Mouse (Mus musculus) hindbrain, embryonic 16.5 days (tissue): ENCODE measurements around the gene Atic. TPM values are rescaled to one million over a fixed set of nuclear protein-coding genes. Genes with fewer than 3 reads are reported as not detected.
A peak's percentile ranks its signal among the peaks of the same experiment; 100 is the strongest.

ENCODE experiments used
- ATAC-seq: fragments of 200-750 bp; cut with Nextera tagmentation; 2 replicates; pipeline ENCODE4 v1.8.0; 2017; ENCODE audit warnings: moderate TSS enrichment, moderate library complexity
- H3K27ac ChIP-seq: fragments of 300-500 bp; sonication (generic); 2 replicates; pipeline ENCODE4 v1.5.1; 2014; ENCODE audit warnings: low read depth, mild to moderate bottlenecking, control low read depth, low read length, moderate library complexity
- H3K27me3 ChIP-seq: fragments of 300-500 bp; sonication (generic); replicated peaks from 2 replicates; pipeline ENCODE4 v1.6.1; 2014; ENCODE audit warnings: low read length; ENCODE audit not compliant: control insufficient read depth, insufficient read depth
- H3K36me3 ChIP-seq: fragments of 300-500 bp; sonication (generic); 2 replicates; pipeline ENCODE4 v1.6.1; 2014; ENCODE audit warnings: mild to moderate bottlenecking, low read length, moderate library complexity, mixed read lengths; ENCODE audit not compliant: control insufficient read depth, insufficient read depth
- H3K4me1 ChIP-seq: fragments of 300-500 bp; sonication (generic); 2 replicates; pipeline ENCODE4 v1.6.1; 2014; ENCODE audit warnings: low read depth, low read length; ENCODE audit not compliant: control insufficient read depth, insufficient read depth
- H3K4me2 ChIP-seq: fragments of 300-500 bp; sonication (generic); 2 replicates; pipeline ENCODE4 v1.6.1; 2014; ENCODE audit warnings: mild to moderate bottlenecking, low read length, control low read depth, moderate library complexity
- H3K4me3 ChIP-seq: fragments of 300-500 bp; sonication (generic); 2 replicates; pipeline ENCODE4 v1.5.1; 2014; ENCODE audit warnings: mild to moderate bottlenecking, low read length, control low read depth, moderate library complexity
- H3K9ac ChIP-seq: fragments of 300-500 bp; sonication (generic); 2 replicates; pipeline ENCODE4 v1.6.1; 2014; ENCODE audit warnings: low read depth, mild to moderate bottlenecking, control low read depth, low read length, moderate library complexity
- H3K9me3 ChIP-seq: fragments of 300-500 bp; sonication (generic); 2 replicates; pipeline ENCODE4 v1.6.1; 2014; ENCODE audit warnings: mild to moderate bottlenecking, low read length, moderate library complexity; ENCODE audit not compliant: control insufficient read depth
- WGBS: fragments of 180-500 bp; shearing (Covaris S2); extraction: QIAGEN DNeasy Blood & Tissue Kit; methylation state at CpG from one replicate; pipeline ENCODE4 v1.1.7; 2014; 5-methylcytosine and 5-hydroxymethylcytosine counted together
- polyA plus RNA-seq: library from polyadenylated mRNA; unstranded; fragments of >200 nt; fragmentation: Nextera tagmentation; extraction: Ambion mirVana; gene quantifications from 2 replicates; pipeline ENCODE4 v1.2.1, GENCODE M21; 2015

Gene Atic
- polyA plus RNA-seq, 1 experiment from 2014 or later, result 38.3 TPM

DNA sequence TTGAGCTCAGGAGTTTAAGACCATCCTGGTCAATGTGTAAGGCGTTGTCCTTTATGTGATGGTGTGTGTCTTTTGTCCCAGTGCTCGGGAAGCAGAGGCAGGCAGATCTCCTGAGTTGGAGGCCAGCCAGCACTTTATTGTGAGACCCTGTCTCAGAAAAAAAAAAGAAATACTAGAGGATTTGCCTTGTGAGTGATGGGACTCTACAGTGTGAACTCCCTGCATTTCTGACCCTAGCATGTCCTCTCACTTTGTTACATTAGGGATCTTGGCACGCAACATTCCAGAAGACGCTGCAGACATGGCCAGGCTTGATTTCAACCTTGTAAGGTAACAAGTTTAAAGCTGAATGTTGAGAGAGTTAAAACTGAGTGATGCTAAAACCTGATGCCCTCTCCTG, 3.7 kb downstream of the Atic start:
- 0 out of 2 replicates have a peak, but pooled peaks cover 3% of the 10 kb centered on the region for H3K9me3 ChIP-seq

DNA sequence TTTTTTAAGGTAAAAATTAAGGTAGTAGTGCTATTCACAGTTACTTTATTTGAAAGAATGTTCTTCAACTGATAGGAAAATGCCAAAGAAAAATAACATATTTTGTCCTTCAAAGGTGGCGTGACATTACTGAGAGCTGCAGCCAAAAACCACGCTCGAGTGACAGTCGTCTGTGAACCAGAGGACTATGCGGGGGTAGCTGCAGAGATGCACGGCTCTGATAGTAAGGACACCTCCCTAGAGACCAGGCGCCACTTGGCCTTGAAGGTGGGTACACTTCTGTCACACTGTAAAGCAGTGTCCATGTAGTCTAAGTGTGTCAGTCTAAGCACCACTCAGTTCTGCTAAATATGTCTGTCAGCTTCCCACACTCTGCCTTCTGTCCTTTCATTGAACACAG, 7.3 kb downstream of the Atic start:
- no peak for ATAC-seq
- WGBS, result 95% methylated on average over 7 of the region's 7 CpGs
- no peak overlapping the region for H3K4me2 ChIP-seq
- H3K27ac ChIP-seq, result no peak overlapping the region
- H3K9me3 ChIP-seq, result 0 out of 2 replicates have a peak, but pooled peaks cover 3% of the 10 kb centered on the region
- no peak overlapping the region for H3K9ac ChIP-seq
- peaks cover 42% of the 10 kb centered on the region for H3K36me3 ChIP-seq
- no peak overlapping the region for H3K4me3 ChIP-seq
- no peaks in the 10 kb centered on the region for H3K27me3 ChIP-seq
- H3K4me1 ChIP-seq, result no peaks in the 10 kb centered on the region

More for the DNA sequence above, 3.7 kb downstream of the Atic start:
- no peak overlapping the region for H3K4me2 ChIP-seq
- no peak overlapping the region for H3K4me3 ChIP-seq
- H3K4me1 ChIP-seq, result peaks cover 9% of the 10 kb centered on the region
- no peak overlapping the region for H3K9ac ChIP-seq
- H3K27me3 ChIP-seq, result no peaks in the 10 kb centered on the region
- 98% methylated on average over 4 of the region's 4 CpGs for WGBS
- H3K36me3 ChIP-seq, result peaks cover 31% of the 10 kb centered on the region
- ATAC-seq, result no peak
- no peak overlapping the region for H3K27ac ChIP-seq

DNA sequence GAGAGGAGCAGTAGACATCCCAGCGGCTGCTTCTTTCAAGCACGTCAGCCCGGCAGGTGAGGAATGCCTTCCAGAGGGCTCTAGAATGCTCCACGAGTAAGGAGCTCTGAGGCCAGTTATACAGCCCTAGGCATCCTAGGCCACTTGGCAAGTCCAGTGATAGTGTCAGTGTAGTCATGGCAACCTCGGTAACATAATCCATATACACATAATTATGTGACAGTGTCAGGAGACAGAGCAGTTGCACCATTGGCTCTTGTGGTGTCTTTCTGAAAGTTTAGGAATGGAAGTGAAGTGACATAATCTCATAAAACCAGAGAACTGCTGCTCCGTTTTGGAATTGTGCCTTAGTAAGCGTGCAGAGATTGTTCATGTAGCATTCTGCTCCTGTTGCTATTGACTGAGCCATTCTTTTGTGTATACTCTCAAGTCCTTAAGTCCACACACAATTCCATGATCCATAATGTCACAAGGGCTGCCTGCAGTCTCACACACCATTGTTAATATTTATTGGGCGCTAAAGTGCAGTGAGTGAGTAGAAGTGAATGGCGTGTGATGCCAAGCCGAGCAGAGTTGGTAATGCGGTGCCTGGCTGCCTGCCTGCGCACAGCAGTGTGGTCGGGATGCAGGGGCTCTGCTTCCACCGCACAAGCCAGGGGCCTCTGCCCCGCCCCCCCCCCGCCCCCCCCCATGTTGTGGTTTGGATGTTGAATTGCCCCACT, 11.1 kb downstream of the Atic start:
- no peaks in the 10 kb centered on the region for H3K27me3 ChIP-seq
- peak; percentile 68; the same call in 1 of the 2 replicates for ATAC-seq
- 71% methylated on average over 16 of the region's 16 CpGs for WGBS
- H3K9ac ChIP-seq, result no peak overlapping the region
- no peaks in the 10 kb centered on the region for H3K9me3 ChIP-seq
- H3K4me2 ChIP-seq, result no peak overlapping the region
- H3K36me3 ChIP-seq, result peaks cover 45% of the 10 kb centered on the region
- no peaks in the 10 kb centered on the region for H3K4me1 ChIP-seq
- no peak overlapping the region for H3K4me3 ChIP-seq
- no peak overlapping the region for H3K27ac ChIP-seq

DNA sequence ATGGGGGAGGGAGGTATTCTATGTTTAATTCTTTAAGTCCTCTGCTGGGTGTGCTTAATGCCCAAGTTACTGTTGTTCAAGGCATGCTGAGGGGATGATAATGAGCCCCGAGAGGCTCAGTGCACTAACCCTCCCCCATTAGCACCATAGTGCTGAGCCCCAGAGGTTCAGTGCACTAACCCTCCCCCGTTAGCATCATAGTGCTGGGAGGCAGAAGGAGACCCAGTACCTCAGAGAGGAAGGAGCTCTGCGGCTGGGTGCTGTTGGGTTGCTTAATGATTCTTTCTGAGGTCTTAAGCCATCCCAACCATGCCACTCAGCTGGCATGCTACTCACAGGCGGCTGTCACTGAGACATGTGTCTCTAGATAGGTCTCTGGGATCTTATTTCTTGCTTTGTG, 13.2 kb downstream of the Atic start:
- H3K4me2 ChIP-seq, result no peak overlapping the region
- 90% methylated on average over 4 of the region's 4 CpGs for WGBS

DNA sequence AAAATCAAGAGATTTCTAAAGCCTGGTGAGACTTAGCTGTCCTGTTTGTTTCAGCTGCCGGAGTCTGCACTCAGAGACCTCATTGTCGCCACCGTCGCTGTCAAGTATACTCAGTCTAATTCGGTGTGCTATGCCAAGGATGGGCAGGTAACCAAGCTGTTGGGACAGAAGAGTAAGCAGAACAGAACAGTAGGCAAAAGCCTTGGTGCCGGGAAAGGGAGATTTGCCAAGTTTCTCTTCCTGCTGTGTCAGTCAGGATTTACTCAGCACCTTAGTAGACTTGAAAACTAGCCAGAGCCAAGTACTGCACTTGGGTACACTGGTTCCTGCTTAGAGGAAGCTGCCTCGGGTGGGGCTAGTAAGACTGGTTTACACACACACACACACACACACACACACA, 19.0 kb downstream of the Atic start:
- Histone ChIP-seq H3K27me3 (no peaks in the 10 kb centered on the region), H3K4me2 (no peak overlapping the region), H3K9me3 (no peaks in the 10 kb centered on the region), H3K4me1 (no peaks in the 10 kb centered on the region), H3K27ac (no peak overlapping the region), H3K9ac (no peak overlapping the region), H3K4me3 (no peak overlapping the region), H3K36me3 (peaks cover 57% of the 10 kb centered on the region)
- WGBS, result 83% methylated on average over 7 of the region's 7 CpGs
- no peak for ATAC-seq

More for the DNA sequence above, 13.2 kb downstream of the Atic start:
- no peaks in the 10 kb centered on the region for H3K9me3 ChIP-seq
- H3K4me1 ChIP-seq, result no peaks in the 10 kb centered on the region
- no peak overlapping the region for H3K27ac ChIP-seq
- peaks cover 44% of the 10 kb centered on the region for H3K36me3 ChIP-seq
- no peak overlapping the region for H3K9ac ChIP-seq
- no peak overlapping the region for H3K4me3 ChIP-seq
- no peaks in the 10 kb centered on the region for H3K27me3 ChIP-seq
- no peak for ATAC-seq

DNA sequence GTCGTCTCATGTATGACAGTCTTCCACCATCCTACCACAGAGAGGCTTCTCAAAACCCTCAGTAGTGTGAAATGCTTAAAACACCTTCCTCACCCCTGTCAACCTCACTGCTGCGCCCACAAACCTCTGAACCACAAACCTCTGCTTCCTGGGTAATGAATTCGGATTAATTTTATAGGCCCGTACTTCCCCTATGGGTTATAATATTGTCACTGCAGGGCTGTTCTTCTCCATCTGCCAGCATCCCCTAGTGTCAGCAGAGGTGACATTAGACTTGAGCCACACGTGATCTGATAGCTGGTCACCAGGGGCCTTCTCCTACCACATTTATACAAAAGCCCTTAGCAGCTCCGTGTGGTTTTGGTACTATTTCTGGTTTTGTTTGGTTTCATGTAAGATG, 19.9 kb downstream of the Atic start:
- H3K4me2 ChIP-seq, result no peak overlapping the region
- H3K9me3 ChIP-seq, result no peaks in the 10 kb centered on the region
- H3K27ac ChIP-seq, result no peak overlapping the region
- ATAC-seq, result no peak
- H3K4me3 ChIP-seq, result no peak overlapping the region
- H3K4me1 ChIP-seq, result no peaks in the 10 kb centered on the region
- 90% methylated on average over 6 of the region's 6 CpGs for WGBS
- no peaks in the 10 kb centered on the region for H3K27me3 ChIP-seq
- peaks cover 50% of the 10 kb centered on the region for H3K36me3 ChIP-seq
- no peak overlapping the region for H3K9ac ChIP-seq

DNA sequence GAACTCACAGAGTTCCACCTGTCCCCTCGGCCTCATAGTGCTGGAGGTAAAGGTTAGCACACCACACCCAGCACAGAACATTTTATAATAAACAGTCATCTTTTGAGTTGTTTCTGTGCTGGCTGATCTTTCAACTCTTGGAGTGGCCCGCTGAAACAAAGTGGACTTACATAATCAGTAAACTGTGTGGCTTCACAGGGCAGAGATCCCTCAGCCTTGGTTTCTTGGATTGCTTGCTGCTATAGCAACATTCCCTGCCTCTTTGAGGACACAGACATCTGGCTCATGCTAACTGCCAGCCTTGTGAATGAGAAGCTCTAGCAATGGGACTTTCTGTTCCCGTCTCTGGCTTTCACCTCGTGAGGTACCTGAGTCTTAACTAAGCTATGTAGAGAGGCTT, 22.6 kb downstream of the Atic start:
- Histone ChIP-seq H3K4me2 (no peak overlapping the region), H3K4me3 (no peak overlapping the region), H3K36me3 (peaks cover 33% of the 10 kb centered on the region), H3K27ac (no peak overlapping the region), H3K9ac (no peak overlapping the region), H3K4me1 (no peaks in the 10 kb centered on the region), H3K9me3 (no peaks in the 10 kb centered on the region), H3K27me3 (no peaks in the 10 kb centered on the region)
- no peak for ATAC-seq
- 88% methylated on average over 4 of the region's 4 CpGs for WGBS

DNA sequence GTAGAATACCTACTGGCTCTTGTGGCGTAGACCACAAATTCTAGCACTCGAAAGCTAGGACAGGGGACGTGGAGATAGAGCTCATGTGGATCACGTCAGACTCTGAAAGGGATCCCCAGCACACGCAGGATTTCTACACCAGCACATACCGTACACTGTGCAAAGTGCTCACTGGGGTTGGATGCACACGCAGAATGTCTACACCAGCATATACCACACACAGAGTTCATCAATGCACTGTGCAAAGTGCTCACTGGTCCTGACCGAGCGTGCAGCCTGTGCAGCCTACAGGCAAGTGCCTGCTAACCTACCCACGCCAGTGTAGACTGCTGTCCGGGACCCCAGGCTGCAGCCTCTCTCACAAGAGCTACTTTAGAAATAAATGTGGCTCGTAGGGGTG, 23.5 kb downstream of the Atic start:
- no peak overlapping the region for H3K27ac ChIP-seq
- H3K9me3 ChIP-seq, result no peaks in the 10 kb centered on the region
- no peaks in the 10 kb centered on the region for H3K4me1 ChIP-seq
- no peak for ATAC-seq
- H3K4me2 ChIP-seq, result no peak overlapping the region
- no peak overlapping the region for H3K9ac ChIP-seq
- no peak overlapping the region for H3K4me3 ChIP-seq
- WGBS, result 94% methylated on average over 12 of the region's 12 CpGs
- H3K27me3 ChIP-seq, result no peaks in the 10 kb centered on the region
- peaks cover 33% of the 10 kb centered on the region for H3K36me3 ChIP-seq

DNA sequence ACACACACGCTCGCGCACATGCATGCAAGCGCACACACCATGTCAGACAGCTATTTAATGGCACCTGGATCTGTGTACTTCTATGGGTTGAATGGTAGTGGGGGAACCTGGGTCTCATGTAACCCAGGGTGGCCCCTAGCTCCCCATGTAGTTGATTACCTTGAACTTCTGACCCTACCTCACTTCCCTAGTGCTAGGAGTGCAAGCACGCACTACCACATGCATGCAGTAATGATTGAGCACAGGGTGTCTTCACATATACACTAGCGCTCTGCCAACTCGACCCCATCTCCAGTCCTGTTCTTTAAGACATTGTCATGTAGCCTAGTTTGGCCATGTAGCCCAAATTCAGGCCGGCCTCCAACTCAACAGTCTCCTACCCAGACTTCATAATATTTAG, 26.4 kb downstream of the Atic start:
- H3K4me1 ChIP-seq, result no peaks in the 10 kb centered on the region
- 96% methylated on average over 8 of the region's 8 CpGs for WGBS
- ATAC-seq, result no peak
- H3K27me3 ChIP-seq, result no peaks in the 10 kb centered on the region
- H3K4me3 ChIP-seq, result no peak overlapping the region
- H3K9ac ChIP-seq, result no peak overlapping the region
- no peak overlapping the region for H3K27ac ChIP-seq
- H3K9me3 ChIP-seq, result no peaks in the 10 kb centered on the region
- H3K4me2 ChIP-seq, result no peak overlapping the region
- peaks cover 13% of the 10 kb centered on the region for H3K36me3 ChIP-seq
